Mouse (Mus musculus) layer of hippocampus, adult 9-10 months (tissue): Measurements from ENCODE around the gene Mtf2.
"Not testable (repeated sequence)": the region's sequence is repeated elsewhere in the genome, so short reads cannot be mapped to it uniquely, and the experiment has no call there.

ENCODE experiments used
- DNase-seq: peaks from one replicate; pipeline ENCODE4 v3.0.0; 2022; ENCODE audit warnings: low spot score

The Mtf2 gene

DNA sequence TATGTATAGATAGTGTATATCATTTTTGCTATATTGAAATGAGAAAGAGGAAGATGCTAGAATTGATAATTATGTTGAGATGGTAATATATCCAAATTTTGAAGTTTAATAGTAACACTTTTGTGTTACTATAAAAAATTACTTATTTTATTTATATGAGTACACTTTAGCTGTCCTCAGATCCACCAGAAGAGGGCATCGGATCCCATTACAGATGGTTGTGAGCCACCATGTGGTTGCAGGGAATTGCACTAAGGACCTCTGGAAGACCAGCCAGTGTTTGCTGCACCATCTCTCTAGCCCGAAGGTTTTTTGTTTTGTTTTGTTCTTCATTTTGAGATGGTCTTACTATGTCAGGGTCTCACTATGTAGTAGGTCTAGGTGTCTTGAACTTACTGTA lies 20.0 kb downstream of the Mtf2 start:
- DNase-seq: no peak

DNA sequence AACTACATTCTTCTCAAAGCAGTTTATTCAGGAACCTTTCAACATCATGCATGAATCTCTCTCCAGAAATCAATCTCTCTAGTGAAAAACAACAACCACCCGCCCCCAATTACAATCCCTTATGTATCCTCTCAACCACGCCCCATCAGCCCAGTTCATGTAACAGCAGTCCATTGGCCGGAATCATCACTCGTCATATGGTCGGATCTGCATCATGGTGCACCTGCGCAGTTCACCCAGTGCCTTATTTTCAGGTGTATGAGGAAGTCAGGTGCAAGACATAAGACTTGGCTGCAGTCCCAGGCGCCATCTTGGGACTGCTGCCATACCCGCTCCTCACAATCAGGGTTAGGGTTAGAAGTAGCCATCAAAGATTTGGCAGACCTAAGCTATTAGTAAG lies 27.3 kb downstream of the Mtf2 start:
- not testable (repeated sequence) for DNase-seq

DNA sequence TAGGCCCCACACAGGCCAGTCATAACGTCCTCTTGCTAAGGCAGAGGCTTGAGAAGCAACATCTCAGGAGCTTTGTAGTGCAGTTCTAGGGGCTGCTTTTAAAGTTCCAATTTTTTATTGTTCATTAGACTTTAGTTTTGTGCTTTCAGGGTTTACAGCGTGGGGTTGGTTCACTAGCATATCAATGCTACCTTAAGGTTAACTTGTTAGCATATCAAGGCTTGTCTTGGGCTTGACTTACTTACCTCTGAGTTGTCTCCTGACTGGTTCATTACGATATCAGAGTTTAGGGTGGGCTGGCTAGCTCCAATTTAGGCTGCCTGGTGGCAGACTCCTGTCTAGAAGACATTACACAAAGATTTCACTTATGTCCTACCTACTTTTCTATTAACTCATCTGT lies 32.2 kb downstream of the Mtf2 start:
- DNase-seq: no peak

DNA sequence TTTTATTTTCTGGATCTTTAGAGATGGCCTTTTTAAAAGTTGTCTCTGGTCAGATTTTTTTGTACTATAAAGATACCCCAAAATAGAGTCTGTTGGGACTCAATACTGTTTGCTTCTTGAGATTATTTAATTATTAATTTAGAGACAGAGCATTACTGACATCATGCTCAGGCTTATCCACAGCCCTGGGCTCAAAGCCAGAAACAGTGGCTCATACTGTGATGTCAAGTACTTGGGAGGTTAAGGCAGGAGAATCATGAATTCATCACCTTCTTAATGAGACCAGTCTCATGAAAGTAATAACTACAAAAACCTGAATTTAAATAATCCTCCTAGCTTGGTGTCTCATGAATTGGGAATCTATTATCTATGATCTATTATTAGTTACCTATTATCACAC lies 34.7 kb downstream of the Mtf2 start:
- DNase-seq: no peak

DNA sequence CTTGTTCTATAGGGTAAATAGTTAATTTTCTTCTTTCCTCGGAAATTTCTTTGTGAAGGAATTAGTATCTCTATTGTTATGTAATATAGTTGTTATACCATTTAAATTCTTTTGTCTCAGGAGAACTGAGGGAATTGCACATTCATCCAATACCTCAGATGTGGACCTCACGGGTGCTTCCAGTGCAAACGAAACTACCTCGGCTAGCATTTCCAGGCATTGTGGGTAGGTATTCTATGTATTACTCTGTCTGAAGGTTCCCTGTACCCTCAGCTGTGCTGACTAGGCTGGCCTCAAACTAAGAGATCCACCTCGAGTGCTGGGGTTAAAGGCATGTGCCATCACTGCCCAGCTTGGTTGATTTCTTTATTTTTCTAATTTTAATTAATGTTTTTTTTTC lies 38.8 kb downstream of the Mtf2 start:
- DNase-seq: no peak

DNA sequence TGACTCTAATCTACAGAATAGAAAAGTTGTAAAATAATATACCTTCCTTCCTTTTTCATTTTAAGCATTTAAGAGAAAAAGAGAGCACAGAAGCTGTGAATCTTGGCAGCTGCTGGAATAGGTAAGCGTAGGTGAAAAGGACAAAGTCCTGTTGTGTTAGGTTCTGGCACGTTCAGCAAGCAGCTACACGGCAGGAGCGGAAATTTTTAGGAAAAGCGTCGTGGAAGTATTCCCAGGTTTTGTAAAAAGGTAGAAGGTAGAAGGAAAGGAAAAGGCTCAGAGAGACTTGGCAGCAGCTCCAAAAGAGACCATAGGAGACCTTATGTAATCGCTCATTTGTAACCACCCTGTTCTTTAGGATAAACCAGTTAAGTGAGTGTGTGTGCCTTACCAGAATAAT lies 43.9 kb downstream of the Mtf2 start:
- no peak for DNase-seq

DNA sequence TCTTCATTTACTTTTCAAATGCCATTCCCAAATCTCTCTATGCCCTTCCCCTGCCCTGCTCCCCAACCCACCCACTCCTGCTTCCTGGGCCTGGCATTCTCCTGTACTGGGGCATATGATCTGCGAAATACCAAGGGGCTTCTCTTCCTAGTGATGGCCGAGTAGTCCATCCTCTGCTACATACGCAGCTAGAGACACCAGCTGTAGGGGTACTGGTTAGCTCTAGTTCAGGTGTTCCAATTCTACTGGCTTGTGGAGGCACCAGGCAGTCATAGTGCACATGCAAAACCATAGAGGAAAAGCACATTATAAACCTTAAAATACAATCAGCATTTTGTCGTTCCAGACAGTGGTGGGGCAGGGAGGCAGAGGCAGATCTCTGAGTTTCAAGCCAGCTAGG lies 52.2 kb downstream of the Mtf2 start:
- DNase-seq: no peak

DNA sequence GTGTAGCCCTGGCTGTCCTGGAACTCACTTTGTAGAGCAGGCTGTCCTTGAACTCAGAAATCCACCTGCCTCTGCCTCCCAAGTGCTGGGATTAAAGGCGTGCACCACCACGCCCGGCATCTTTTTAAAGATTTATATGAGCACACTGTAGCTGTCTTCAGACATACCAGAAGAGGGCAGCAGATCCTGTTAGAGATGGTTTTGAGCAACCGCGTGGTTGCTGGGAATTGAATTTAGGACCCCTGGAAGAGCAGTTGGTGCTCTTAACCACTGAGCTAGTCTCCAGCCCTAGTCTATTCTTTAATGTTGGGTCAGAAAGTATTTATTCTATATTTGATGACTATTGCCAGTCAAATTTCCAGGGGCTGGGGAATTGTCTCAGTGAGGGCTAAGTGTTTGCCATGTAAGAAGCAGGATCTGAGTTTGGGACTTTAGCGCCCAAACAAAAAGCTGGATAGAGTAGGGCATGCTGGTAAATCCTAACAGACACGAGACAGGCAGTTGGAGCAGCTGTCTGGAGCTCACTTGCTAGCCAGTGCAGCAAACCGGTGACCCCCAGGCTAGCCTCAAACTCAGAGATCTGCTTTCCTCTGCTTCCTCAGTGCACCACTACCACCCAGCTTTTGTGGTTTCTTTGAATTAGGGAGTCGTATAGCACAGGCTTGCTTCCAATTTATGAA lies 54.9 kb downstream of the Mtf2 start:
- DNase-seq: no peak

DNA sequence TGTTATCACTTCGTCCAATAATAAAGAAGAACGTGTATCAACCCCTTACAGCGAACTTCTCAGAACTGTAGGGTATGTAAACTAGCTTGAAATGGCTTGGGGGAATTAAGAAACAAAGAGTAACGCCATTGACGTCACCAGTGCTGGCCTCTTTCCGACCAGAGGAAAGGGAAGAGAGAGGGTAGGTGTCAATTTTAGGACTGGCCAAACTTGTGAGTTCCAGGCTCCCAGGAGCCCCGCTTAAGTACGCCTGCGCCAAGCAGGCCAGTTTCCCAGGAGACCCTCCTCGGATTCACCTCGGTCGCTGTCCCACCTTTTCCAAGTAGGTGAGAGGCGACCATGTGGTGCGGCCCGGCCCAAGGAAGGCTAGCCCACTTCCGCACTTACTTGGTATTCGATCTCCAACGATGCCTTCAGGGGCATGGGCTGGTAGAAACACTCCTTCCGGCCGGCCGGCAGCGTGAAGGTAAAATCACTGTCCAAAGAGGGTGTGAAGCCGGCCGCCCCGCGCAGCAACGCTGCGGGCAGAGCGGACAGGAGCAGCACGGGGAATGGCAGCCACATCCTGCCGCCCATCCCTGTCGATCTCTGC lies 66.5 kb downstream of the Mtf2 start:
- peak; percentile 7 for DNase-seq

DNA sequence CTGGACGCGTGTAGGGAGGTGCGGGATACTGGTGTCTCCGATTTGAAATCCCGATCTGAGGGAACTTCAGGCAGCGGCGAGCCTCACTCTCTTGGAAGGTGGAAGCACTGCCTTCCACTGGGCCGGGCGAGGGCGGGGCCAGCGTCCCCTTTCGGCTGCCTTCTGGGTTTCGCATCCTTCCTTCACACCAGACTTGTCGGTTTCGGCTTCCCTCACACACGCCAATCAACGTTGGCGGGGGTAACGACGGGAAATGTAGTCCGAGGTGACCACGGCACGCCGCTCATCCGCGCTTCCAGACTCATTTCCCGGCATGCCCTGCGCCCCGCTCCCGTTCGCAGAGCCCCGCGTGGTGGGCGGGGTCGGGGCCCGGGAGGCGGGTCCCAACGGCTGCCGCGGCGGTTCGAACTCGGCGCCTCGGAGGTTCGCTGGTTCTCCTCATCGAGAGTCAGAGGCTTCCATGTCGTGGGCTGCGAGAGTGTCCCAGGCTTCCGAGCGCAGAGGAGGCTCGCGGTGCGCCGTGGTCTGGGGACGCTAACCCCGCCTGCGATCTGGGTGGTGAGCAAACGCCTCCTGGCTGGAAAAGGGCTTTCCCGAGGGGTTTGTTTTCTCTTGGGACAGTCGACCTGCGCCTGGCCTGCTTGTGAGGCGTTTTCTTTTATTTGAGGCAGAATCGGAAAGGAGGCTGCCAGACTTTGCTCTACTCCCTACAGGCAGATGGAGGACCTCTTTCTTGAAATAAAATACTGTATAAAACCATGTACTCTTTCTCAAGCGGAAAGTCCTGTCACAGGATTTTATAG lies 67.2 kb downstream of the Mtf2 start, which contains the start of the genes Tmed5 and Ccdc18:
Gene Tmed5 (minus strand): TSS at position 180 of the 803 bp plus-strand sequence.
Gene Ccdc18 (plus strand): TSS at position 435 of the 803 bp plus-strand sequence.
- peak; percentile 90 for DNase-seq

DNA sequence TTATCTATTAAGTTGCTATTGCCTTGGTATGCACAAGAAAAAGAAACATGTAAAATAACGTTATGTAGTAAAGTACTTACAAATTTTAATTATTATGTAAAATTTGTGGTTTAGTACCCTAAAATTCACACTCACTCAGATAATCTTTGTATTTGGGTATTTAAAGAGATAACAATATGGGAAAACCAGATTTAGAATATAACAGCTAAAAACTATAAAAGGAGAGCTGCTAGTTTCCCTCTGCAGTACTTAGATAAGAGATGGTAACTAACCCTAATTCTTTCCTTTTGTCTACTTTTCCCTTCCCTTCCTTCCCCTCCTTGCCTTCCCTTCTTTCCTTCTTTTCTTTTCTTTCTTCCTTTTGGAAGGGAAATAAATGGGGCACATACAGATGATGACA lies 87.1 kb downstream of the Mtf2 start:
- DNase-seq: no peak
